Mouse (Mus musculus) heart, embryonic 10.5 days (tissue): Measurements from ENCODE around the gene Abtb2. TPM values are rescaled to one million over a fixed set of nuclear protein-coding genes. Genes with fewer than 3 reads are reported as not detected.
"Not testable (repeated sequence)": the region's sequence is repeated elsewhere in the genome, so short reads cannot be mapped to it uniquely, and the experiment has no call there.

Experiments
- DNase-seq: peaks from one replicate; pipeline ENCODE4 v3.0.0-alpha.2; 2017; ENCODE audit warnings: low spot score
- H3K27ac ChIP-seq: fragments of 300-500 bp; sonication (generic); 2 replicates; pipeline ENCODE4 v1.5.1; 2016; ENCODE audit warnings: mild to moderate bottlenecking
- H3K27me3 ChIP-seq: fragments of 300-500 bp; sonication (generic); 2 replicates; pipeline ENCODE4 v1.6.1; 2016; ENCODE audit warnings: mild to moderate bottlenecking; ENCODE audit not compliant: poor library complexity, insufficient read depth, severe bottlenecking
- H3K36me3 ChIP-seq: fragments of 300-500 bp; sonication (generic); 2 replicates; pipeline ENCODE4 v1.6.1; 2016; ENCODE audit warnings: mild to moderate bottlenecking, moderate library complexity
- H3K4me1 ChIP-seq: fragments of 300-500 bp; sonication (generic); 2 replicates; pipeline ENCODE4 v1.6.1; 2016; ENCODE audit warnings: mild to moderate bottlenecking
- H3K4me3 ChIP-seq: fragments of 300-500 bp; sonication (generic); 2 replicates; pipeline ENCODE4 v1.5.1; 2016; ENCODE audit warnings: mild to moderate bottlenecking, moderate library complexity
- H3K9me3 ChIP-seq: fragments of 300-500 bp; sonication (generic); 2 replicates; pipeline ENCODE4 v1.6.1; 2016; ENCODE audit warnings: mild to moderate bottlenecking, moderate library complexity
- WGBS: fragments of 180-500 bp; shearing (Covaris S2); methylation state at CpG from one replicate; pipeline ENCODE4 v1.1.7; 2016; 5-methylcytosine and 5-hydroxymethylcytosine counted together
- polyA plus RNA-seq: library from polyadenylated mRNA; unstranded; fragments of >200 nt; fragmentation: Nextera tagmentation; extraction: Ambion mirVana; gene quantifications from 2 replicates; pipeline ENCODE4 v1.2.1, GENCODE M21; 2016

Abtb2 gene
- polyA plus RNA-seq: 19.0 and 33.2 TPM in 2 replicates

GRCm38 (mm10) chr2:103565732-103566422 lies at the start of gene Abtb2:
Gene Abtb2, plus strand, starts transcription at chr2:103566310.
- peak; percentile 99 for DNase-seq
- H3K27ac ChIP-seq: peak within 1 kb of the TSS; percentile 91
- H3K27me3 ChIP-seq: peaks cover 13% of the 10 kb centered on the region; the same call in 1 of the 2 replicates
- peak within 1 kb of the TSS; percentile 81 for H3K4me3 ChIP-seq
- under 1% methylated on average over 34 of the region's 34 CpGs for WGBS
- no peaks in the 10 kb centered on the region for H3K36me3 ChIP-seq
- H3K4me1 ChIP-seq: peaks cover 47% of the 10 kb centered on the region
- H3K9me3 ChIP-seq: no peaks in the 10 kb centered on the region

- WGBS: 76% methylated on average over 1 of the region's 1 CpGs
- H3K4me3 ChIP-seq: no peak overlapping the region
Measured at GRCm38 (mm10) chr2:103516472-103516871, 49.6 kb upstream of the Abtb2 start.

GRCm38 (mm10) chr2:103525596-103525995 lies 40.5 kb upstream of the Abtb2 start:
- Histone ChIP-seq H3K4me3 (no peak overlapping the region), H3K27ac (no peak overlapping the region), H3K9me3 (no peaks in the 10 kb centered on the region), H3K27me3 (no peaks in the 10 kb centered on the region), H3K4me1 (no peaks in the 10 kb centered on the region), H3K36me3 (no peaks in the 10 kb centered on the region)
- 90% methylated on average over 1 of the region's 1 CpGs for WGBS
- DNase-seq: no peak

More at GRCm38 (mm10) chr2:103516472-103516871, 49.6 kb upstream of the Abtb2 start:
- Histone ChIP-seq H3K27ac (no peak overlapping the region), H3K27me3 (no peaks in the 10 kb centered on the region), H3K9me3 (no peaks in the 10 kb centered on the region), H3K36me3 (no peaks in the 10 kb centered on the region), H3K4me1 (no peaks in the 10 kb centered on the region)
- DNase-seq: no peak

- Histone ChIP-seq H3K27me3 (no peaks in the 10 kb centered on the region), H3K36me3 (no peaks in the 10 kb centered on the region), H3K9me3 (no peaks in the 10 kb centered on the region), H3K4me1 (0 out of 2 replicates have a peak, but pooled peaks cover 3% of the 10 kb centered on the region), H3K4me3 (no peak overlapping the region), H3K27ac (no peak overlapping the region)
- WGBS: 11% methylated on average over 2 of the region's 2 CpGs
- DNase-seq: peak; percentile 77
Measured at GRCm38 (mm10) chr2:103547132-103547531, 19.0 kb upstream of the Abtb2 start.

- not testable (repeated sequence) for DNase-seq, H3K36me3 ChIP-seq, H3K4me1 ChIP-seq, H3K4me3 ChIP-seq, H3K9me3 ChIP-seq, H3K27me3 ChIP-seq, H3K27ac ChIP-seq
- 39% methylated on average over 2 of the region's 2 CpGs for WGBS
Measured at GRCm38 (mm10) chr2:103550301-103550700, 15.8 kb upstream of the Abtb2 start.

GRCm38 (mm10) chr2:103554041-103554440 lies 12.1 kb upstream of the Abtb2 start:
- DNase-seq: no peak
- 50% methylated on average over 2 of the region's 2 CpGs for WGBS
- Histone ChIP-seq H3K27me3 (peaks cover 5% of the 10 kb centered on the region; the same call in 1 of the 2 replicates), H3K4me3 (no peak overlapping the region), H3K4me1 (peaks cover 15% of the 10 kb centered on the region), H3K36me3 (no peaks in the 10 kb centered on the region), H3K27ac (no peak overlapping the region), H3K9me3 (no peaks in the 10 kb centered on the region)

GRCm38 (mm10) chr2:103556125-103556877 lies 9.8 kb upstream of the Abtb2 start:
- H3K4me3 ChIP-seq: no peak overlapping the region
- no peak overlapping the region for H3K27ac ChIP-seq
- no peaks in the 10 kb centered on the region for H3K36me3 ChIP-seq
- H3K9me3 ChIP-seq: no peaks in the 10 kb centered on the region
- no peak for DNase-seq
- peaks cover 12% of the 10 kb centered on the region for H3K4me1 ChIP-seq
- 42% methylated on average over 10 of the region's 10 CpGs for WGBS
- peaks cover 5% of the 10 kb centered on the region; the same call in 1 of the 2 replicates for H3K27me3 ChIP-seq

- Histone ChIP-seq H3K27me3 (peaks cover 18% of the 10 kb centered on the region; the same call in 1 of the 2 replicates), H3K4me3 (no peak overlapping the region), H3K36me3 (no peaks in the 10 kb centered on the region), H3K27ac (no peak overlapping the region), H3K4me1 (peaks cover 20% of the 10 kb centered on the region), H3K9me3 (no peaks in the 10 kb centered on the region)
- WGBS: 60% methylated on average over 4 of the region's 4 CpGs
- DNase-seq: no peak
Measured at GRCm38 (mm10) chr2:103560955-103561354, 5.2 kb upstream of the Abtb2 start.

GRCm38 (mm10) chr2:103564427-103565023 lies 1.6 kb upstream of the Abtb2 start:
- Histone ChIP-seq H3K27ac (no peak overlapping the region), H3K4me3 (peak overlapping the region; percentile 81), H3K36me3 (no peaks in the 10 kb centered on the region), H3K9me3 (no peaks in the 10 kb centered on the region), H3K27me3 (peaks cover 13% of the 10 kb centered on the region; the same call in 1 of the 2 replicates), H3K4me1 (peaks cover 35% of the 10 kb centered on the region)
- DNase-seq: no peak
- 16% methylated on average over 8 of the region's 8 CpGs for WGBS

GRCm38 (mm10) chr2:103565171-103565591 lies 929 bp upstream of the Abtb2 start:
- 2% methylated on average over 22 of the region's 22 CpGs for WGBS

GRCm38 (mm10) chr2:103566423-103566712 lies 258 bp downstream of the Abtb2 start:
- peaks cover 50% of the 10 kb centered on the region for H3K4me1 ChIP-seq
- DNase-seq: no peak
- peak overlapping the region; percentile 81 for H3K4me3 ChIP-seq
- no peaks in the 10 kb centered on the region for H3K36me3 ChIP-seq
- H3K27me3 ChIP-seq: peaks cover 13% of the 10 kb centered on the region; the same call in 1 of the 2 replicates
- H3K9me3 ChIP-seq: no peaks in the 10 kb centered on the region
- 0% methylated on average over 40 of the region's 40 CpGs for whole genome bisulfite sequencing
- H3K27ac ChIP-seq: peak overlapping the region; percentile 91

More at GRCm38 (mm10) chr2:103565171-103565591, 929 bp upstream of the Abtb2 start:
- DNase-seq: peak; percentile 82
- peak overlapping the region; percentile 91 for H3K27ac ChIP-seq
- H3K27me3 ChIP-seq: peaks cover 13% of the 10 kb centered on the region; the same call in 1 of the 2 replicates
- no peaks in the 10 kb centered on the region for H3K36me3 ChIP-seq
- H3K9me3 ChIP-seq: no peaks in the 10 kb centered on the region
- peak overlapping the region; percentile 81 for H3K4me3 ChIP-seq
- peaks cover 41% of the 10 kb centered on the region for H3K4me1 ChIP-seq

- peak overlapping the region; percentile 91 for H3K27ac ChIP-seq
- peaks cover 53% of the 10 kb centered on the region for H3K4me1 ChIP-seq
- WGBS: under 1% methylated on average over 79 of the region's 79 CpGs
- peaks cover 12% of the 10 kb centered on the region; the same call in 1 of the 2 replicates for H3K27me3 ChIP-seq
- no peaks in the 10 kb centered on the region for H3K9me3 ChIP-seq
- peak overlapping the region; percentile 81 for H3K4me3 ChIP-seq
- H3K36me3 ChIP-seq: no peaks in the 10 kb centered on the region
- DNase-seq: peak; percentile 90
Measured at GRCm38 (mm10) chr2:103566713-103567521, 807 bp downstream of the Abtb2 start.
